Mouse (Mus musculus): ENCODE measurements around the gene Sept9.

GRCm38 (mm10) chr11:117385331-117386103, 186.1 kb downstream of the Sept9 start:
- TF ChIP-seq CTCF (IDR thresholded peaks at IDR 0.05; ENCODE audit: extremely low read depth, insufficient read depth, insufficient read length, insufficient replicate concordance) = no peak
- no peak for TF ChIP-seq POLR2A (IDR thresholded peaks at IDR 0.05; ENCODE audit: low read depth, low read length)
